Mouse (Mus musculus) ES-Bruce4 (cell line): ENCODE measurements around the gene Col24a1.

Experiments
- CTCF ChIP-seq: IDR thresholded peaks from one replicate; pipeline ENCODE4 v1.8.1; 2011; ENCODE audit warnings: low read depth, low read length
- POLR2A ChIP-seq: IDR thresholded peaks from one replicate; pipeline ENCODE4 v1.8.1; 2011; ENCODE audit warnings: low read length; ENCODE audit not compliant: insufficient read depth

GRCm38 (mm10) chr3:145259678-145260077, 32.6 kb upstream of the Col24a1 start:
- TF ChIP-seq CTCF (no peak), POLR2A (no peak)
